Mouse (Mus musculus) testis, postnatal 10 days (tissue): ENCODE measurements at regions not wholly inside any gene's neighbourhood (a gene's known extent, or its start where the extent isn't known, plus 50 kb on each side); places are given as distances from the start of the nearest gene placed in this dataset.

Experiments
- DNase-seq: peaks from one replicate; pipeline ENCODE4 v3.0.0; 2021; ENCODE audit warnings: low spot score

GRCm38 (mm10) chr12:97921349-97922264, 337.7 kb downstream of the Galc start:
- no peak for DNase-seq

DNA sequence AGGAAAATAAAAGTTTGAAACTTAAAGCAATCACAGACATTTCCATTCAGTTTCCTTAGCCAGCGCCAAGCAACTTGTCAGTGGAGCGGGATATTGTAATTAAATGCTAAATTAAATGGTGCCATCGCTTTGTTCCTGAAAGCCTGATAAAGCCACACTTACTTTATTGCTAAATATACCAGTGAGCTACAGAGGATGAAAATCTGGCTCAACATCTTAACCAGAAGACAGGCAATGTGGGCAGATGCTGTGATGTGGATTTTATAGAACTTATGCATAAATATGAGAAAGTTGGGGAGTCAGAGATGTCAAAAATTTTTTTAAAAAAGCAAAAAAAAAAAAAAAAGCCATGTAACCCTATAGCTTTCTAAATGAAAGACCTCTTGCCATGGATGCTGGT, 340.8 kb downstream of the Galc start:
- DNase-seq: no peak

DNA sequence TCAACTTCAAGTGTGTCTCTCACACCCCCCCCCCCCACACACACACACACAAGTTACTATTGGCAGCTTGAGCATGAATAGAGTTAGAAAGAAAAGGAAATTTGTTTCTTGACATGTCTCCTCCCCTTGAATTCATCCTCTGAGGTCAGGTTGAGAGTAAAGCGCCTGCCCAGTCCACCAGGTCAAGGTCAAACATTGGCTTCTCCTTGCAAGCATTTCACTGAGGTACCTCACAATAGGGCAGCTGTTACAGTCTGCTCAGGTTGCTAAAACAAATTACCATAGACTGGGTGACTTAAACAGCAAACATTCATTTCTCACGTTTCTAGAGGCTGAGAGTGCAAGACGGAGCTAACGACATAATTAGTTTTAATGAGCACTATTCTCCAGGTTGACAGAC, 344.2 kb downstream of the Galc start:
- no peak for DNase-seq

DNA sequence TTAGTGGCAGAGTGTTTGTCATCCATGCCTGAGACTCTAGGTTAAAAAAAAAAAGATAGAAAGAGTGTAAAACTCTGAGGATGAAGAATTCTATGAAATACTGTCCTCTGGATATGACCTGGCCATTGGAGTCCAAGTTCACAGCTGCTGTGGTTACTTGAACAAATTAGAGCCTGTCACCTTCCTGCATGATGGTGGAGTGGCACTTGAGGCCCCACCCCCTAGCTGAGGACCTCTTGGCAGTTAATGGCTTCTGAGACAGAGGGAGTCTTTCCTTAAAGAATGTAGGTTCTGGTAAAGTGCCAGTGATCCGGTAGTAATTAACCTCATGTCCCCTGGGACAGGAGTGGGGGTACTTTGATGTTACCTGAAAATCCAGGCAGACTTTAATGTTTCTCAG, 346.5 kb downstream of the Galc start:
- no peak for DNase-seq

GRCm38 (mm10) chr12:97899266-97899665, 360.0 kb downstream of the Galc start:
- DNase-seq: no peak

GRCm38 (mm10) chr12:97898178-97898577, 361.1 kb downstream of the Galc start:
- no peak for DNase-seq

DNA sequence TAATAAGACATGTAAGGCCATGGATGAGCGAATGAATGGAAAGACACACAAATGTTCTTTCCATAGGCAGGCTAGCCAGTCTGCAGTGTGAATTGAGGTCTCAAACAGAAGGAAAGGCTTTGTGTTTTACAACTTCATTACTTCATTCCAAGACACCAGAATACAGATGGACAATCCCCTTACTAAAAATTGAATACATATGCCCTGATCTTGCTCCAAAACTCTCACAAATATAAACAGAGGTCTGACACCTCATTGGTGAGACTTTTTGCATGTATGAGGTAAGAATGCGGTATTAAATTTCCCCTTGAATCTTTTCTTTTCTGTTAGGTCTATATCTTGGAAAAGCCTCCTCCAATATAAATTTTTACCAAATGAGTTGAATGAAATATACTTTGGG, 363.3 kb downstream of the Galc start:
- no peak for DNase-seq

GRCm38 (mm10) chr12:97888801-97889455, 370.3 kb downstream of the Galc start:
- DNase-seq: no peak

GRCm38 (mm10) chr12:97888291-97888800, 370.9 kb downstream of the Galc start:
- no peak for DNase-seq

- DNase-seq: no peak
Measured at GRCm38 (mm10) chr12:97882439-97882838, 376.8 kb downstream of the Galc start.

DNA sequence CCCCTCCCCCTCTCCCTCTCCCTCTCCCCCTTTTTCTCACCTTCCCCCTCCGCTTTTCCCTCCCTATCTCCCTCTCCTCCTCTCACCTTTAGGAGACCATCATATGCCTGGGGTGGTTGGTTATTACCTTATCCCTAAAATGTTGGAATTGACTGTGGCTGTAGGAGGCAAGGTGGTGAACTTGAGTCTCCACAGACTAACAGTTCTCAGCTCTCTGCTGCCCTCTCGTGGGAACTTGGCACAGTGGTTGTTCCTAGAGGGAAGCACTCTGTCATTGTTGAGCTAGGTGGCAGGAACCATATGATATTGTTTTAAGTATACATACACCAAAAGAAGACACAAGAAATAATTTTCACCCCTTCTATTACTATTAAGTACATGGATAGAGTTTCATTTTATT, 386.9 kb downstream of the Galc start:
- DNase-seq: peak; percentile 86

DNA sequence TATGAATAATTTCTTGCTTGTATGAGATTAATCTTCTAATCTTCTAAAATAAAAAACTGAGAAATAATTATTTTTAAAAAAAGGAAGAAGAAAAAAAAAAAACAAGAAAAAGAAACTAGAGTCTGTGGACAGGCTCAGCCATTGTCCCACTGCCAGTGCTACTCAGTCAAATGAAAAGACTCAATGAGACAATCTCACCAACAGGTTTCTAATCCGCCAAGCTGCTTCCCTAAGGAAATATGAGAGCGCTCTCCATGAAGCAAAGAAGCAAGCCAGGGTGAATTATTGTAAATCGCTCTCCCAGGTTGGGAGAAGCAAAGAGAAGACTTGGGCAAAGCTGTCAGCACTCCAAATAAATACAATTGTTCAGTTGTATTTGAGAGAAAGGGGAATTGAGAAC, 396.3 kb downstream of the Galc start:
- no peak for DNase-seq

DNA sequence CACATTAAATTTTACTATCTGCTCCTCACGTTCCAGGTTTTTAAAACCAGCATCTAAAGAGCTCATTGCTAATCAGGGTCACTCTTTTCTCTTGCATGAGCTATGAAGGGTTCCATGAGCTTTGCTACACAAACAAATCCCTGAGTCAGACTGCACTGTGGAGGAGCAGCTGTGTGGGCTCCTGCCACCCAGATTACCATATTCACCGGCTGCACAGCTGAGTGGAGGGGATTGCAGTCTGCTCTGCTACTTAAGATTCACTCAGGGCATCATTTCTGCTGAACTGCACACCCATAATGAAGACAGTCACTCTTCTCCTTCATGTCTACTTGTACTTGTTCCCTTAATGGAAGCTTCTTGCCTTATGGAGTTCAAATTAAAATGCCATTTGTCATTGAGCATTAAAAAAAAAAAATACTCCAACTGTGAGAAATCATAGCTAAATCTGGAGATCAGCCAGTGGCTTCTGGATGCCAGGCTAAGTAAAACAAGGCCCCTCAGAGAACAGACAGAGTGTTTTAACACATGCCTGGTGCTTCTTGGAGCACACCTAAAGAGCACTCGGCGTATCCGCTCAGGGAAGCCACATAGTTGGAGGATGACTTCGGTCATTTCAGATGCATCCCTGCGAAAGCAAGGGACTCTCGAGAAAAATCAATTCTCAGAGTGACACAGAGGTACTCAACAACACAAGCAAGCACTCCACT, 422.9 kb downstream of the Galc start:
- no peak for DNase-seq

DNA sequence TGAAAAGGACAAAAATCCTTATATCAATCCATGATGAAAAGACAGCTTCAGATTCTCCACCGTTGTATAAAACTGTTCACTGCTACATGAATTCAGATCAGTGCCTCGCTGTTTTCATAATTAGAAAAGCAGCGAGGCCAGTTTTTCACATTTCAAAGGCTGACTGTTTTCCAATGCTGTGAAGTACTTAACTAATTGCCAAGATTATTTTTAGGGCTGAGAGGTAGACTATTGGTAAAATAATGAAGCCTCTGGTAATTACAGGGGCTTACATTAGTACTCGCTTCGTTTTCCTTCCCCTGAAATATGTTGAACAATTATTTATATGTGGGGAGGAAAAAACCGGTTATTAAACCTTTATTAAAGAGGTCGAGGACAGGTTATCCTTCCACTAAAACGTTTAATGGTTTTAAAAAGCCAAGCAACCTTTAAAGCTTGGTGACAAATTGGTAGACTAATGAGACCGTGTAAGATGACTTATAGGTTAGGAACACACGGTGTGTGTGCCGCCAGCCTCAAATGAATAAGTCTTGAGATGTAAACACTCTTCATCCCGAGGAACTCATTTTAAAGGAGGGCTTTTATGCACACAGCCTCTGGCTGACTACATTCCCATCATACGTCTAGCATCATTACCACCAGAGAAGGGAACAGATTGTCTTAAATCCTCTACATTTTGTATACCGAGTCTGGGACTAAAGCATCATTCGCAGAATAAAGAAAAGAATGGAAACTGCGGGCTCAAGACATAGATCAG, 465.7 kb downstream of the Galc start:
- DNase-seq: no peak

GRCm38 (mm10) chr12:97783476-97783875, 475.8 kb downstream of the Galc start:
- no peak for DNase-seq

- no peak for DNase-seq
Measured at GRCm38 (mm10) chr12:97759116-97759515, 500.1 kb downstream of the Galc start.

DNA sequence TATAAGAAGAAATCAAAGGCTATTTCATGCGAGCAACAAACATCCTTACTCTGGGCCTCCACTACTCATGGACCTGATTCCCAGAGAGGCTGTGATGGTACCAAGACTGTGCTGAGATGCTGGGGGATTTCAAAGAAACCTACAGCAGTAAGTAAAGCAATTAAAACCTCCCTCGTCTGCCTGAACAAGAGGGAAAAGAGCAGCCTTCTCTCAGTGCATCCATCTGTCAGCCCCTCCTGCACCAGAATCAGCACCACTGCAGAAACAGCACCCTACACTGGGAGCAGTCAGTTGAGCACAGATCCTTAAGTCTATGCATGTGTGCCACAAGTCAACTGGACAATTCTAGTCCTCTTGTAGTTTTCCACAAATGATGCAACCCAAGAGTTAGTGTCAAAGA, 500.6 kb downstream of the Galc start:
- no peak for DNase-seq

DNA sequence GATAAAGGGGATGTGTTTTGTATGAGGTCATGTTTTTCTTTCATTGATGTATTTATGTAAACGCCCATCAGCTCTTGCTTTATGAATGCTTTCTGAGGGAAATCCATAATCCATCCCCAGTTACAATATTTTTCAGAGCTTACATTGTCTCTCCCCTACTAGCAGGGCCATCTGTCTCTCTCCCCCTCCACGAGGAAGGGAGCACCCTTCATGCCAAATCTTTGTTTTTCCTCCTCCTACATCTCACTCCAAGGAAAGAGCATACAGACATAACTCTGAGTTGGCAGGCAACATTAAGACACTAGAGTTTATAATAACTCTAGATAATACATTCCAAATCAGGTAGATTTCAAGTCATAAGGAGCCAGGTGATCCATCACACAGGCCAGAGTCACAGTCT, 509.1 kb downstream of the Galc start:
- no peak for DNase-seq

GRCm38 (mm10) chr12:97740927-97741326, 518.3 kb downstream of the Galc start:
- no peak for DNase-seq

DNA sequence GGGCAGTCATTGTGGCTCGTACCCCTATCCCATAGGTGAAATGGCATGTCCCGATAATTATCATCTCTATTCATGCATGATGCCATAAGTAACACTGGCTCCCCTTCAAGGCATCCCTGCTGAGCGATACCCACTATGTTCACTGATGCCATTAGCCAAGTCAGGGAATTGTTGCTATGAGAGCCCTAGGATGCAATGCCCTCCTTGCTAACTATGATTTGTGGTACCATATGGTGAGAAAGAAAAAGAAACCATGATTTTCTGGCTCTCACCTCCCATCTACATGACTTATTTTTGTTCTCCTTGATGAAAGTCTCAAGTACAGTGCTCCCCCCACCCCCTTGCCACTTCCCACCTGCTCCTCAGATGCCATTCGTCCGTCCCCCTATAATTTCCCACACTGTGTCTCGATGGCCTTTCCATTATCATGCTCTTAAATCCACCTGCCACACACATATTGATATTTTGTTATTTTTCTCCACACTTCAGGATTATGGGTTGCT, 527.1 kb downstream of the Galc start:
- no peak for DNase-seq

- DNase-seq: no peak
Measured at GRCm38 (mm10) chr12:97720554-97720953, 538.7 kb downstream of the Galc start.

DNA sequence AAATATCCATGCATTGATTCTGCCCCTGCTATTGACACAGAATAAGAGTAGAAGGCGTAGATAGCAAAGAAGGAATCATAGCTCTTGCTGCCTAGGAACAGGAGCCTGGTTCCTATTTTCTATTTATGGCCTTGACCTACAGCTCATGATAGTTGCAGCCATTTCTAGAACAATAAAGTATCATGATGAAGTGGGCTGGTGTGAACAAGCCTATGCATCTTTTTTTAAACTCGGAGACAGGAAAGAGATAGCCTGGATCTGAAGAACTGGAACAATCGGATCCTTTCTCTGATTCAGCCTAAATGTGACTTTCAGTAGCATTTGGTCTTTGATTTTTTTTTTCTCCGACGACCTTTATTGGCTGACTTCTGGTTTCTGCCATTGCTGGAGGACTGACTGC, 541.4 kb downstream of the Galc start:
- no peak for DNase-seq
